Mouse (Mus musculus) gastrocnemius, postnatal 36 days (tissue): ENCODE data around the gene Tshr. TPM values are rescaled to one million over a fixed set of nuclear protein-coding genes. Genes with fewer than 3 reads are reported as not detected.
"Not testable (repeated sequence)": the region's sequence is repeated elsewhere in the genome, so short reads cannot be mapped to it uniquely, and the experiment has no call there.

ENCODE experiments used
- DNase-seq, 2 experiments: peaks; one replicate each; pipeline ENCODE4 v3.0.0; 2022
- intact Hi-C: fragments of 180-260 bp; cut with DNase I; formaldehyde crosslinking; loops from one replicate; pipeline ENCODE4 v1.15.1; 2025
- long read RNA-seq, 2 experiments: library from polyadenylated mRNA; stranded (forward); transcript quantifications; one replicate each; pipeline ENCODE4 v2.0.0; 2021
- total RNA-seq, 2 experiments: library from RNA; stranded (reverse); gene quantifications; 2 replicates each; pipeline ENCODE4 v1.2.3; 2021

Gene Tshr
- under 1 TPM; 0.18 to 0.35 TPM for total RNA-seq
- long read RNA-seq, experiment 1, partial matches to known transcripts = 0 of 1 reads
- long read RNA-seq, experiment 1, other reads (novel, unspliced or antisense) = 1 of 1 reads
- long read RNA-seq, experiment 2 = 0 reads

DNA sequence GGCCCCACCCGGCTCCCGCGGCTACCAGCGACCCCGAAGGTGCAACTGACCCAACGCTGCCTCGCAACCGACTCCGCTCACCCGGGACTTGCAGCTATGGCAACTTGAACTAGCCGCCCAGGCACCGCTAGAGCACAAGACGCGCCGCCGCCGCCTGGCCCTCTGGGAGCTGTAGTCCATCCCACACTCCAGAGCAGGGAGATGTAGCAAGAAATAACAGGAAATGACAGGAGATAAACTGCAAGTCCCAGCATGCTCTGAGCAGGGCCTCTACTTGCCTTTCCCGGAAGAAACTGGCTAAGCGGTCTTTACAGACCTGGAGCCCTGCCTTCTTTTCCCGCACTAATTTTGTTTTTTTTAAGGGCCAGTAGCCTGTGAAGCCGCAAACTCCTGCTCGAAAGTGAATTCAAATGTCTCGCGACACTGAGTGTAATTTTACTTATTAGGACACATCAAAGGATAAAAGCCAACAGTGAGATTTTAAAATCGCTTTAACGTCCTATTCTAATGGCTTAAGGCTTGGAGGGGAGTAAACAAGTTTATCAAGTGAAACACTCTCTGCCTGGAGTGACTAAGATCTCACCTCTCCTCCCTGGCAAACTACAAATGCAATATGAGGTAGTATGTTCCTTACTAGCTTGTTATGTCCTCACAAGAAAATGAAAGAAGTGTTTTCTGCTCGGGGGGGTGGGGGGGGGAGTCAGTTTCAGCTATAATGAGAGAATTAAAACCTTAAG lies at the start of gene Tshr, which contains the start of gene Cep128:
TSS of gene Tshr (plus strand) at position 283 of the 737 bp plus-strand sequence.
TSS of gene Cep128 (minus strand) at position 129 of the 737 bp plus-strand sequence.
- intact Hi-C loops = no loop called here
- peak; percentile 83 to 87 for DNase-seq

- intact Hi-C loops, DNase-seq: not testable (repeated sequence)
Measured at GRCm38 (mm10) chr12:91338656-91339055, 45.7 kb upstream of the Tshr start.

GRCm38 (mm10) chr12:91353783-91354182 lies 30.6 kb upstream of the Tshr start:
- intact Hi-C loops = no loop called here
- DNase-seq = no peak

- no peak for DNase-seq
- intact Hi-C loops = no loop called here
Measured at GRCm38 (mm10) chr12:91369173-91369572, 15.2 kb upstream of the Tshr start.

DNA sequence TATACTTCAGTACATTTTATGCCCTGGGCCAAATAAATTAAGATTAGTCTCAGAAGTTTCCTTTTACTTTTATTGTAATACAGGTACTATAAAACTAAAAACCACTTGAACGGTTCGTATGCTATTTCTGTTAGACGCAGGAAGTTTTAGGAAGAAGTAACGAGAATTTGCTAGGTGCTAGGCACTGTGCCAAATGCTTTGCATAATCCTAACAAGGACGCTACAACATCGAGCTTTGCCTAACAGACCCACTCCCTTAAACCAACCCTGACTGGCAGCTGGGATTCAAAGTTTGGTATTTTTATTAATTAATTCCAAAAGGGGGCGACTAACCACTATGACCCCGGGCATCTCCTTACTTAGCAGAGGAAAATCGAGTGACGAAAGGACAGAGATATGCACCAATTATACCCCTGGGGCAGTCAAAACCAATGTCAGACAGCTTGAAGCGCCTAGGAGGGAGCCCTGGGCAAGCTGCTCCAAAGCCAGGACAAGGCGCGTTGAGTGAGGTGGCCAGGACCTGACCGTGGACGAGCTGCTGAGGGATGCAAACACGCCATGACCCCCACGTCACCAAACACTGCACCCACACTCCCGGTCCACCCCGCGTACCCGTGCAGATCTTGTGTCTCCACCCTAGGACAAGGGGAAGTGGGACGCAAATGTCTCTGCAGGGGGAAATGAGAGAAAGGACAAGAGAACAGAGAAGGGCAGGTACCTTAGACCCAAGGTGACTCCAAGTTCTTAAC lies 673 bp upstream of the Tshr start:
- DNase-seq = no peak
- intact Hi-C loops = no loop called here

DNA sequence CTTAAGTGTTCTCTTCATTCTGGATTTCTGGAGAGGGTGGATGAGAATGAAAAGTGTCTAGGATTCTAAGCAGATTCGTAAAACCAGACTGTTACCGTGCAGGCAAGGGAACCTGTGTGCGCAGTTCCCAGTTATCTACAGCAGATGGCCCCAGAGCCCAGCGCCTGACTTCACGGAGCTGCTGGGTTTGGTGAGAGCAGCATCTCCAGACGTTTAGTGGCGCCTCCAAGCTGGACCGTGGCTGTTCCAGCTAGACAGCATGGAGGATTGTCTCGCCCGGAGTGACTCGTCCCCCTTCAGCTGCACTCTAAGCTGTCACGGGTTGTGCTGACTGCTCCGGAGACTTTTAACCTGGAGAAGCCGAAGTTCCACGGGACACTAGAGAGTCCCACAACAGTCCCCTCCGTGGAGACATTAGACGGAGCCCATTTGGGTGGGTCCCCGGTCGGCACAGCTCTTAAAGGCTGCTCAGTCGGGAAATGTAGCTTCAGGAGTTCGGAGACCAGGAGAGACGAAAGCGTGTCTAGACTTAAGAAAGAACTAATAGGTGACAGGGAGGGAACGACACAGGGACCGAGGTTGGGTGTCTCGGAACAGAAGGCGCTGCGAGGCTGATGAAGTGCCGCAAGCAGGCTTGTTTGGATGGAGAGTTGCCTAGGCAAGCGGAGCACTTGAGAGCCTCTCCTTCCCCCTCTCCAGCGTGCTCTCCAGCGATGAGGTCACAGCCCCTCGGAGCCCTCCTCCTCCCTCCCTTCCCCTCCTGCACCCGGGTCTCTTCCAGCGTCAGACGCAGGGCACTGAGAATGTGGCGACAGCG lies 16.1 kb downstream of the Tshr start:
- DNase-seq = peak; percentile 57 to 58
- intact Hi-C loops = loop anchor here (2.0 to 5.0 kb wide), 2 partner anchors 18 to 397 kb away; no protein-coding TSS in a partner anchor

DNA sequence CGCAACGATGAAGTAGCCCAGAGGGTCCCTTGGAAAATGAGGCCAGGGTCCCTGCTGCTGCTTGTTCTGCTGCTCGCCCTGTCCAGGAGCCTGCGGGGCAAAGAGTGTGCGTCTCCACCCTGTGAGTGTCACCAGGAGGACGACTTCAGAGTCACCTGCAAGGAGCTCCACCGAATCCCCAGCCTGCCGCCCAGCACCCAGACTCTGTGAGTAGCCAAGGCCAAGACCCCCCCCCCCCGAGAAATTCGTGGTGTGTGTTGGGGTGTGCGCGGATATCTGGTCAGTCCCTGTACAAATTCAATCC lies 16.6 kb downstream of the Tshr start:
- DNase-seq = no peak
- intact Hi-C loops = loop anchor here (2.0 to 5.0 kb wide), 2 partner anchors 18 to 396 kb away; no protein-coding TSS in a partner anchor

DNA sequence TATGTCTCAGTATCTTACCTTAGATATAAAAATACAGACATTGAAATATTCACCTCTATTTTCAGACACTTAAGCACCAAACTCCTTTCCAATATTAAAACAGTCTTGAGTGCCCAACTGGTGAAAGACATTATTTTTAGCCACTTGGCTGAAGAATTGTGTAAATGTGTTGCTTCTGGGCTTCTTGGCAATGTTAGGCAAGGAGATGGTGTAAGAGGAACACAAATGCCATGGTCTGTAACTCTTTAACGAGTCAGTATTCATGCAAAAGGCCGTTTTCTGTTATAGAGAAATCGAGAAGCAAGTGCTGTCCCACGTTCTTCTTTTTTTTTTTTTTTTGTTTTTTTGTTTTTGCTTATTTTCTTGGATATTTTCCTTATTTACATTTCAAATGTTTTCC lies 25.9 kb downstream of the Tshr start:
- no peak for DNase-seq
- intact Hi-C loops = no loop called here

DNA sequence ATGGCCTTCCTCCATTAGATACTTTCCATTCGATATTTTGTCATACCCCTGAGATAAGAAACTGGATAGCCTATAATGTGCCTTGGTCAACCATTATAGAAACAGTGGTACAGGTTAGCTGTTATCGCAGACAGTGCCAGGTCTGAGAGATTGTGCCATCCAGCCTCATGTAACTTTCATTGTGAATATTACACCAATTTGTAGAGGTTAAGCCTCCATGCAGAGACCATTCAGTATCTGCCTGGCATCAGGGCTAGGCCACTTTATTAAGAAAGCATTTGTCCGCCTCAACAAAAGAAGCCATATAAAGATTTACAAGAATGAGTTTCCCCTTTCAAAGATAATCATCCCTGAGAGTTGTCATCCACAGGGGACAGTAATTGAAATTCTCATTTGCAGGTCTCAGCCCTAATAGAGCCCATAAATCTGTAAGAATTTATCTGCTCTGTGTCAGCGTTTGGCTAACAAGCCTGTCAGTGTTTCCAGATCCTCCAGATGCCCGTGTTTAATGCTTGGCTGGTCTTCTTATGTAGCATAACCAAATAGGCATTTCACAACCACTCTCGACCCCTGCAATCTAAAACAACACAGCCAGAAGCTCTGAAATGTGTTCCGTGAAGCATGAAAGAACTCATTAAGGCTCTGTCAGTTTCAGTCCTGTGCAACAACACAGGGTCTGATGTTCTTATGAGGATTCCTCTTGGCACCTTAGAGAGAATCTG lies 28.3 kb downstream of the Tshr start:
- DNase-seq = no peak
- intact Hi-C loops = no loop called here

DNA sequence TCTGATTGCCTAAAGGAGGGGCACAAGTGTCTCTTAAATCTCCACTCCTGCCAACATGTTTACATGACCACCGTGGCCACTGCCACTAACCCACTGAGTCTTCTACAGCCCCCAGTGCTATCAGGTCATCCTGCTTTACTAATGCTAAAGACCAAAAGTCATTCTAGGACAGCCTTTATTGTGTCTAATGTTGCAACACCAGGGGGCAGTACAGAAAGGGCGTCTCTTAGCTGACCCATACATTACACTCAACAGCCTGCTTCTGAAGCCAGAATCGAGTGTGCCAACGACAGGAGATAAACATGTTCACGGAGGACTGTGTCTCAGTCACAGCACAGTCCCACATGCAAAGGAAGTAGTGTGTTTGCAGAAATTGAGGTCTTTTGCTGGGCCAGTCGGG lies 30.7 kb downstream of the Tshr start:
- intact Hi-C loops = loop anchor here (5.0 kb wide), 1 partner anchor 382 kb away; no protein-coding TSS in a partner anchor
- no peak for DNase-seq

DNA sequence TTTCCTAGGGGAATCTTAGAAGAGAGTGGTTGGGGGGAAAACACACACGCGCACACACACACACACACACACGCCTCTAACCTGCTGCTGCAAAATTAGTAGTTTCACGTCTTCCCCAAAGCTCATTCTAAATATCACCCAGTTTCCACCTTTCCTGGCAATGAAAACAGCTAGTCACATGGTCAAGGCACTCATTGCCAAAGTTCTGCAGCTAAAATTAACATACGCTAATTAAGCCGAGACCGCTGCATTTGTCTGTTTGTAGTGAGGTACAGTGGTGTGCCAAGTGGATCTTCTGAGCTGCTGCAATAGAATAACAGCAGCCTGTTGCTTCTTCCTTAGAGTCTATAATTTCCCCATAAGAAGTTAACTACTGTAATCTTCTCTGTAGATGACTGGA lies 32.5 kb downstream of the Tshr start:
- intact Hi-C loops = loop anchor here (5.0 kb wide), 1 partner anchor 380 kb away; no protein-coding TSS in a partner anchor
- no peak for DNase-seq

- intact Hi-C loops = loop anchor here (2.0 to 5.0 kb wide), 2 partner anchors 18 to 379 kb away; no protein-coding TSS in a partner anchor
- DNase-seq = peak; percentile 24 to 32
Measured at GRCm38 (mm10) chr12:91418791-91419190, 34.4 kb downstream of the Tshr start.

GRCm38 (mm10) chr12:91421272-91421671 lies 36.9 kb downstream of the Tshr start:
- intact Hi-C loops = no loop called here
- DNase-seq = no peak

- peak in 1 of 2 experiments; percentile 4 for DNase-seq
- intact Hi-C loops = no loop called here
Measured at GRCm38 (mm10) chr12:91423125-91423820, 38.9 kb downstream of the Tshr start.

DNA sequence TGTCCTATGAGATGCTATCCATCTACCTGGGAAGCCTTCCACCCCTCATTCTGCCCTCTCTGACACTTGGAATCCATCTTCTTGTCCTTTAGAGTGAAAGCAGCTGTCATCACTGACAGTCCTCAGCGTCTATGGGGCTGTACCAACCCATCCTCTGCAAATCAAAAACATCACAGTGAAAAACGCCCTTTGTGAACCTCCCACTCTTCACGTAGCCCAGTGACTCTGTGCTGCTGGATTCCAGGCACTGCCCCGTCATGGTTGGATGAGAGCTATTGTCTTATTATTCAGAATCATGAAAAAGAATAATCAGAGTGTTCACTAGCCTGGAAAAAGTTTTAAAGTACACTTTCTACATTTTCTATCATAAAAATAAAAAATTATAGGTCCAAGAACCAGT lies 42.1 kb downstream of the Tshr start:
- no peak for DNase-seq
- intact Hi-C loops = no loop called here

- no peak for DNase-seq
- intact Hi-C loops = no loop called here
Measured at GRCm38 (mm10) chr12:91427129-91427528, 42.8 kb downstream of the Tshr start.

DNA sequence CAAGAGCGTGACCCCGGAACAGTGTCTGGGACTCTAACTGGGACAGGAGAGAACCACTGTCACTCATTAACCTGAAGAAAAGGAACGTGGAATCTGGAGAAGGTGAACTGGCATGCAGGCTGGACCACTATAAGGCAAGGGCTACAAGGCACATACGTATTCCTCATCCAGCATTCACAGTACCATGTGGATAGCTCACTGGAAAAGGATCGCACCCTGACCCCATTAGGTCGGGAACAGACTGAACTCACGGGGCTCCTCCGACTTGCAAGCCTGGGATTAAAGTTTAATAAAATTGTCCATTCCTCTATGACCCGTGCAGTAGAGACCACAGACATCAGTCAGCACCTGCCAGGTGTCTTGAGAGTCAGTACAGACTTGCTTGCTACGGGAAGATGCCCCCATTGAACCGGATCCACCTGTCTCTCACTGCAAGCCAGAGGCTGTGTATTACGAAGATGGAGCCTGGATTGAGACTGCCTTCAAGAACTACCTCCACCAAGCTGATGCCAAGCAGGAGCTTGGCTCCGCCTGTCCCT lies 97.9 kb downstream of the Tshr start:
- DNase-seq = no peak
- intact Hi-C loops = no loop called here

DNA sequence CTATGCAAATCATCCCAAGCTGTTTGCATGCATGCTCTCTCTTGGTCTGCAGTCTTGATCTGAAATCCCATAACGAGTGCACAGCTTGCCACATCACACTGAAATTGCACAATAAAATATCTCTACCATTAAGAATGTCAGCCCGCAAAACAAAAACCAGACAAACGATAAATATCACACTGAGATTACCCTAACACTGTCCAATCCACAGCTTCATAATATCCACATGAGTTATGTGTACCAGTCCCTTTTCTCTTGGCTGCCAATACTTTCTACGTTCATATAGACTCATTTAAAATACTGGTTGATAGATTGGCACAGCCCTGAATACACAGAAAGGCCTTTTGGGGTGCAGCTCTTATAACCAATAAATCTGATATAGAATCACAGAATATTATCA lies 102.0 kb downstream of the Tshr start:
- DNase-seq = no peak
- intact Hi-C loops = no loop called here

DNA sequence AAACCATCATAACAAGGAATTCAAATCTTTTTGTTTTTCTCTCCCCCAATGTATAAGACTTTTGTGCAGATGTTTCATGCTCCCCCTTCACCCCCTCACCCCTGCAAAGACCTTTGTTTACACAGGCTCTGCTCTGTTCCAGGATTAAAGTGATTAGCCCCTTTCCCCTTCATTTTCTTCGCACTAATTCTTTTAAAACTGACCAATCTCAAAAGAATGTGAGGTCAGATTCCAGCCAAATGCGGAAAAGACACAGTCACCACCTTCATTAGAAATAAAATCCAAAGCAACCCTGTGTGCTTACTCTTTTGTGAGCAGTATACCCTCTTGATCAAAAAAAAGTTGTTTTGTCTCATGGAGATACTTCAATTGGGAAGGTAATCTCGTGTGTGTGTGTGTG lies 104.0 kb downstream of the Tshr start:
- intact Hi-C loops = no loop called here
- no peak for DNase-seq
